Mouse (Mus musculus): ENCODE data around the gene Jmjd8. TPM values are rescaled to one million over a fixed set of nuclear protein-coding genes. Genes with fewer than 3 reads are reported as not detected.
"Not testable (repeated sequence)": the region's sequence is repeated elsewhere in the genome, so short reads cannot be mapped to it uniquely, and the experiment has no call there.

Jmjd8 gene
- polyA plus RNA-seq, 1 experiment from 2014 or later: 70.7 TPM

DNA sequence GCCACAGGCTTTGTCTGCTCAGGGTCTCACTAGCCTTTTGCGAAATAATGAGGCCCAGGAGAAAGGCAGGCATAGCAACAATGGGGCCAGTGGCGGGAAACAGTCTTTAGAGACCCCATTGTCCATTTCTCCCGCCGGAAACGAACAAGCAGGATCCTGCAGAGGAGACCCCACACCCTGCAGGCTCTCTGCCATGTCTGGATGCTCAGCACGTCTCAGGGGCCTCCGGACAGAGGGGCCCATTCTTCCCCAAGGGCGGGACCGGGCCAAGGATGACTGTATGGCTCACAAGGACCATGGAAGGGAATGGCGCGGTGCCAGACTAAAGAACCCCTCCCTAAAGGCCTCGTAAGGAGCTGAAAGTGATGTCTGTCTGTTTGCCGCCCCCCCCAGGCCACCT, 34.5 kb upstream of the Jmjd8 start:
- H3K4me1 ChIP-seq: peaks cover 64% of the 10 kb centered on the region
- H3K4me2 ChIP-seq (replicated peaks): peak overlapping the region; percentile 92
- H3K27ac ChIP-seq (replicated peaks): peak overlapping the region; percentile 93
- no peaks in the 10 kb centered on the region for H3K27me3 ChIP-seq
- WGBS: 29% methylated on average over 13 of the region's 13 CpGs
- no peak for ATAC-seq (ENCODE audit: low FRiP score, low read depth)
- peaks cover 11% of the 10 kb centered on the region for H3K36me3 ChIP-seq
- no peaks in the 10 kb centered on the region for H3K9me3 ChIP-seq
- H3K4me3 ChIP-seq: 0 out of 2 replicates have a peak overlapping the region, but pooled peaks have one; percentile 80
- peak overlapping the region; percentile 75 for H3K9ac ChIP-seq (replicated peaks)

DNA sequence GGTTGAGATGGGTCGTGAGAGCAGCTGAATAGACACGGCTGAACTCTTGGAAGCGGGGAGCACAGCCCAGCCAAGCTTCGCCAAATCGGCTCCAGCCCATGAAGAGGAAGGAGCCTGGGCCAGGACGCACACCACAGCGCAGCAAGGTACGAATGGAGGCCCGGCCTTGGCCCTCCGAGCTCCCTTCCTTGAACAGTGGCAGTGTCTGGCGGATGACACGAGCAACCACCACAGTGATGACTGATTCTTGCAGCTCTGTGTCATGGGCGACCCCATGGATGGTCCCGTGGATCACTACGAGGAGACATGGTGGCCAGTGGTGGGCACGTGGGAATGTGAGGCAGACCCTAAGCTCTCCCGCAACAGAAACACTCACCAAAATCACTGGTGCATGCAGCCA, 33.7 kb upstream of the Jmjd8 start:
- H3K27me3 ChIP-seq: no peaks in the 10 kb centered on the region
- H3K9ac ChIP-seq (replicated peaks): peak overlapping the region; percentile 75
- H3K36me3 ChIP-seq: 0 out of 2 replicates have a peak, but pooled peaks cover 3% of the 10 kb centered on the region
- H3K4me1 ChIP-seq: peaks cover 64% of the 10 kb centered on the region
- peak overlapping the region; percentile 92 for H3K4me2 ChIP-seq (replicated peaks)
- peak overlapping the region; percentile 93 for H3K27ac ChIP-seq (replicated peaks)
- WGBS: 52% methylated on average over 17 of the region's 17 CpGs
- ATAC-seq (ENCODE audit: low FRiP score, low read depth): no peak
- peak overlapping the region; percentile 80 for H3K4me3 ChIP-seq
- no peaks in the 10 kb centered on the region for H3K9me3 ChIP-seq

DNA sequence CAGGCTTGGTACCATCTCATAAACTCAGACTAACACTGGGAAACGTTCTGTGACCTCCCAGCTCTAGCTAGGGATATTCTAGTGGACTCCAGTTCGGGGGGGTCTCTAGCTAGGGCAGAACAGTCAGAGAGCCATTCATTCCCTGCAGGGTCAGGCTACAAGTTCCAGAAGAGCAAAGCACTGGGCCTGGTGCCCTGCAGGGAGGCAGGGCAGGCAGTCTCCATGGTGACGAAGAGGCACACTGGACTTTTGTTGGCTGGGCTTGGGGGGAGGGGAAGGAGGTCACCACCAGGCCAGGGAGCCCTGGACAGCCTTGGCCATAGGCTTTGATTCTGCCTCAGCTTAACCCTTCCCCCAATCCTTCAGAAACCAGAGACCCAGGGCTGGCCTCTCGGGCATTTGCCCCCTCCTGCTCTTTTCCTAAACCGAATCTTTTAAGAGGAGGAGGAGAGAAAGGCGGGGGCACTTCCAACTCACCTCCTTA, 33.0 kb upstream of the Jmjd8 start, which contains the start of gene AC134908.4:
Gene AC134908.4, minus strand, starts transcription at position 51 of the 484 bp plus-strand sequence.
- peak within 1 kb of the TSS; percentile 75 for H3K9ac ChIP-seq (replicated peaks)
- H3K27me3 ChIP-seq: no peaks in the 10 kb centered on the region
- no peaks in the 10 kb centered on the region for H3K9me3 ChIP-seq
- peak within 1 kb of the TSS; percentile 93 for H3K27ac ChIP-seq (replicated peaks)
- no peaks in the 10 kb centered on the region for H3K36me3 ChIP-seq
- ATAC-seq (ENCODE audit: low FRiP score, low read depth): no peak
- peak within 1 kb of the TSS; percentile 92 for H3K4me2 ChIP-seq (replicated peaks)
- under 1% methylated on average over 6 of the region's 6 CpGs for WGBS
- H3K4me3 ChIP-seq: peak within 1 kb of the TSS; percentile 80
- peaks cover 61% of the 10 kb centered on the region for H3K4me1 ChIP-seq

DNA sequence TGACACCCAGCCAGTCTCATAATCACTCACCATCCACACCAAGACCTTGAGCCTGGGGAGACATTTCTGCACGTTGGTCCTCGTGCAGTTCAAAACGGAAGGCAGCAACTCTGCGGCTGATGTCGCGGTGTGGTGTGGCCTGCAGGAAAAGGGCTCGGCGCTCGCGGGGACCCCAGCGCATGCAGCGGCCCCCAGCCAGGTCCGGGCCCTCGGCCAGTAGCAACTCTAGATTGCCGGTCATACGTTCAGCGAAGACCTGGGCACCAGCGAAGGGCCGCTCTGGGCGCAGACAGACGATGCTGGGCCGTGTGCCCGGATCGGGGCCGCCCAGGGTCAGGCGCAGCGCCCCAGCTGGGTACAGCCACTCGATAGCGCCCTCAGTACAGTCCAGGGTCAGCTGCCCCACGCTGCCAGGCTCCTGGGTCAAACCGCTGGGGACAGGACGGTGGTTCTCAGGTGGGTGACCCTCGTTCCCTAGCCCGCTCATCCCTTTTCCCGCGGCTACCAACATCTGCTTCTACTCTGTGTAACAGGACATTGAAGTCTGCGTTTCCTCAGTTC, 32.4 kb upstream of the Jmjd8 start:
- H3K9ac ChIP-seq (replicated peaks): peak overlapping the region; percentile 75
- peak overlapping the region; percentile 92 for H3K4me2 ChIP-seq (replicated peaks)
- under 1% methylated on average over 37 of the region's 37 CpGs for WGBS
- no peaks in the 10 kb centered on the region for H3K36me3 ChIP-seq
- no peak for ATAC-seq (ENCODE audit: low FRiP score, low read depth)
- peaks cover 1% of the 10 kb centered on the region for H3K27me3 ChIP-seq
- peaks cover 55% of the 10 kb centered on the region for H3K4me1 ChIP-seq
- H3K9me3 ChIP-seq: no peaks in the 10 kb centered on the region
- H3K27ac ChIP-seq (replicated peaks): peak overlapping the region; percentile 93
- peak overlapping the region; percentile 80 for H3K4me3 ChIP-seq

DNA sequence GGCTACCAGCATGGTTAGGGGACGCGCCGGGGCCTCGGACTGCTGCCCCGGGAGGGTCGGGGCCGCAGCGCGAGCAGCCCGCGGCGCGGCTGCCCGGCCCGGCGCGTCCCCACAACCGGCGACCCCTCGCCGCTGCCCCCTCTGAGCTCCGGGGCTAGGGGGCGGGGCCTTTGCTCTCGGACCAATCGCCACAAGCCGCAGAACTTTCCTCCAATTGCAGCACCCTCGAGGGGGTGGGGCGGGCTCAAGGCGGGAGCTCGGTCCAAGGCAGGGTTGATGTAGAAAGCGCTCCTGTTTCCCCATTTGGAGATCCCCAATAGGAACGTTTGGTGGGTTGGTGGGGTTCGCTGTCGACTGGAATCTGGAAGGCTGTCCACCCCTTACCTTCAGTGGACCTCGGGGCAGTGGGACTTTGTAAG, 31.7 kb upstream of the Jmjd8 start, which contains the start of gene Metrn:
Gene Metrn, minus strand, starts transcription at position 186 of the 419 bp plus-strand sequence.
- Histone ChIP-seq H3K27me3 (peaks cover 5% of the 10 kb centered on the region), H3K4me1 (peaks cover 50% of the 10 kb centered on the region), H3K36me3 (no peaks in the 10 kb centered on the region), H3K4me3 (peak within 1 kb of the TSS; percentile 80), H3K9me3 (no peaks in the 10 kb centered on the region), H3K4me2 (replicated peaks) (peak within 1 kb of the TSS; percentile 92), H3K27ac (replicated peaks) (peak within 1 kb of the TSS; percentile 93), H3K9ac (replicated peaks) (peak within 1 kb of the TSS; percentile 75)
- peak; percentile 77 for ATAC-seq (ENCODE audit: low FRiP score, low read depth)
- under 1% methylated on average over 34 of the region's 35 CpGs for WGBS

DNA sequence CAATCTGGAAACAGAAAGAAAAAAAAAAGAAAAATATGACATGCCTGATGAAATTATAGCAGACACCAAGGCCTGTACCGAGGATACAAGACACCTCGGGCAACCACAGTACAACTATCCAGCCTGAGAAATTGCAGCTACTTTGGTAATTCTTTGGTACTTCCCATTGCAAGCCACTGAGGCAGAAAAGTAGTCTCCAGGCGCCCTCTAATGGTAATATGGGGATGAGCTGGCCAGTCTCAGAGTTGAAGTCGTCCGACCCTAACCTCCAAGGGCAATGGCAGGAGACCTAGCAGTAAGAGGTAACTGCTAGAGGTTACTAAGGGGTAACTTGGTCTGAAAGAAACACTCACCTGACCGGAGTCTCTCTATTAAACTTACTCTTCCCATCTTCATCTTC, 27.6 kb upstream of the Jmjd8 start:
- ATAC-seq (ENCODE audit: low FRiP score, low read depth): no peak

DNA sequence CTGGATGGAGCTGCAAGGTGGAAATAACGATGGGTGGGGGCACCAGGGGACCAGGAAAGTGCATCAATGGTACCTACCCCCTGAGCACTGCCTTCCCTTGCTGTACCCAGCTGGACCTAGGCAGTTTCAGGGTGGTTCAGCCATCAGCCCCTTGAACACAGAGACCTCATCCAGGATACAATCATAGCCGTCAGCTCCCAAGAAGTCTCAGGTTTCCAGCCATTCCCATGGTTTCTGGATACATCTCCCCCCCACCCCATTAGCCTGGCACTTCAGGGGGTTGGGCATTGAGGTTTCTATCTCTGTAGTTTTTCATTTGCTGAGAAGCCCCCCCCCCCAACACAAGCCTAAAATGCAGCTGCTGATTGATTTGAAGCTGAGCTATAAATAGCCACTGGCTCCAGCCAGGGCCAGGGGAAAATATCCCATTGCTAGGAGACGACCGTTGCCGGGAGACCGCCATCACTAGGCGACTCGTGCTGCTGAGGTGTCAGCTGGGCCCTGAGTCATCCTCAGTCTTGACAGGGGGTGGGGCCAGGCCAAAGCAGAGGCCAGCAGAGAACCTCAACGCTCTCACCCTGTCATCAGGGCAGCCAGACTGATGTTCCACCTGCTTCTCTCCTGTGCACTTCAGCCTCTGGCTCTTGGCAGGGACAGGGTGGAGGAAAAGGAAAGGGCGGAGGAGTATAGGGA, 25.7 kb upstream of the Jmjd8 start:
- H3K27ac ChIP-seq (replicated peaks): peak overlapping the region; percentile 95
- H3K27me3 ChIP-seq: peaks cover 8% of the 10 kb centered on the region
- H3K9ac ChIP-seq (replicated peaks): 0 out of 2 replicates have a peak overlapping the region, but pooled peaks have one; percentile 5
- no peaks in the 10 kb centered on the region for H3K36me3 ChIP-seq
- peak; percentile 95 for ATAC-seq (ENCODE audit: low FRiP score, low read depth)
- peak overlapping the region; percentile 13; the same call in 1 of the 2 replicates for H3K4me3 ChIP-seq
- peaks cover 24% of the 10 kb centered on the region for H3K4me1 ChIP-seq
- 9% methylated on average over 10 of the region's 10 CpGs for WGBS
- H3K9me3 ChIP-seq: no peaks in the 10 kb centered on the region
- H3K4me2 ChIP-seq (replicated peaks): peak overlapping the region; percentile 48

More for the DNA sequence above, 27.6 kb upstream of the Jmjd8 start:
- Histone ChIP-seq H3K9ac (replicated peaks) (no peak overlapping the region), H3K27ac (replicated peaks) (no peak overlapping the region), H3K4me2 (replicated peaks) (no peak overlapping the region), H3K4me3 (no peak overlapping the region), H3K27me3 (peaks cover 8% of the 10 kb centered on the region), H3K36me3 (no peaks in the 10 kb centered on the region), H3K9me3 (no peaks in the 10 kb centered on the region), H3K4me1 (peaks cover 33% of the 10 kb centered on the region)
- WGBS: 7% methylated on average over 6 of the region's 6 CpGs

DNA sequence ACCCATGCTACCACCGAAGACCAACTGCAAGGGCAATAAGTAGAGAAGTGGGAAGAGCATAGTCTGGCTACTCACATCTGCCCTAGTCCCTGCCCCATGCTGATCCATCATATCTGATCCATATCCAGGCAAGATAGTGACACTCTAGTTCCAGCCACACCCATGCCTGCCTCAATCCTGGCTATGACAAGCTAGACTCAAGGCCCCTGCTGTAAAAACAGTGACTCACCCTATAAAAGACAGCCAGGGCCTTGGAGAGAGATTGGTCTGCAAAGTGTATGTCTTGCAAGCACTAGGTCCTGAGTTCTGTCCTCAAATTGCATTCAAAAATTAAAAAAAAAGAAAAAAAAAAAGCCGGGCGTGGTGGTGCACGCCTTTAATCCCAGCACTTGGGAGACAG, 22.2 kb upstream of the Jmjd8 start:
- peaks cover 8% of the 10 kb centered on the region; the same call in 1 of the 2 replicates for H3K27me3 ChIP-seq
- H3K4me1 ChIP-seq: peaks cover 47% of the 10 kb centered on the region
- no peak overlapping the region for H3K9ac ChIP-seq (replicated peaks)
- WGBS: 90% methylated on average over 4 of the region's 4 CpGs
- no peaks in the 10 kb centered on the region for H3K9me3 ChIP-seq
- no peaks in the 10 kb centered on the region for H3K36me3 ChIP-seq
- no peak overlapping the region for H3K4me2 ChIP-seq (replicated peaks)
- H3K27ac ChIP-seq (replicated peaks): no peak overlapping the region
- no peak overlapping the region for H3K4me3 ChIP-seq
- no peak for ATAC-seq (ENCODE audit: low FRiP score, low read depth)

DNA sequence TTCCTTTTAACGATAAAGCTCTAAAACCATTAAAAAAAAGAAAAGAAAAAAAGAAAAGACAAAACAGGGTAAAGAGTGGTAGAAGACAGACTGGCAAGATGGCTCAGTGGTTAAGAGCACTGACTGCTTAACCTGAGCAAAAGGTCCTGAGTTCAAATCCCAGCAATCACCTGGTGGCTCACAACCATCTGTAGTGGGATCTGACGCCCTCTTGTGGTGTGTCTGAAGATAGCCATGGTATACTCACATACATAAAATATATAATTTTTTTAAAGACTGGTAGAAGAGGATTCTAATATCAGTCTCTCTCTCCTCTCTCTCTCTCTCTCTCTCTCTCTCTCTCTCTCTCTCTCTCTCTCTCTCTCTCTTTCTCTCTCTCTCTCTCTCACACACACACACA, 21.2 kb upstream of the Jmjd8 start:
- H3K4me3 ChIP-seq; ATAC-seq (ENCODE audit: low FRiP score, low read depth); H3K9me3 ChIP-seq; H3K27me3 ChIP-seq; H3K36me3 ChIP-seq; H3K9ac ChIP-seq (replicated peaks); H3K4me2 ChIP-seq (replicated peaks): not testable (repeated sequence)
- 0 out of 2 replicates have a peak overlapping the region, but pooled peaks have one; percentile 98 for H3K27ac ChIP-seq (replicated peaks)
- WGBS: 50% methylated on average over 2 of the region's 2 CpGs
- peaks cover 42% of the 10 kb centered on the region for H3K4me1 ChIP-seq

DNA sequence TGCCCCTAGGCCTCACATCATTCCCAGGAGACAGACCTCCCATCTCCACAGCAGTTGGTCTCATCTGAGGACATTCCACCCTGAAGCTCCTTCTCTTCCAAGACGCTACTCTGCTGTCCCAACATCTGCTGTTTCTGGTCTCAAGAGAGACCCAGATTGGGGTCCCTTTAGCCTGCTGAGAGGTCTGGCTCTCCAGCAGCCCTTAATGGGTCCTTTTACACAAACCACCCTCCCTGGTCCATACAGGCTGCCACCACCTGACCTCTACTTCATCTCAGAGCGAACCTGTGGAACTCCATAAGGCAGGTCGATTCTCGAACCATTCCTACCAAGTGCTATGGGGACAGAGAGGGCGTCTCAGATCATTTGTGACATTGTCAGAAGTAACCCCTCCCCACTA, 20.6 kb upstream of the Jmjd8 start:
- no peaks in the 10 kb centered on the region for H3K36me3 ChIP-seq
- H3K4me3 ChIP-seq: peak overlapping the region; percentile 85
- H3K4me2 ChIP-seq (replicated peaks): peak overlapping the region; percentile 79
- peak overlapping the region; percentile 96 for H3K9ac ChIP-seq (replicated peaks)
- H3K27ac ChIP-seq (replicated peaks): peak overlapping the region; percentile 98
- 28% methylated on average over 5 of the region's 5 CpGs for WGBS
- H3K4me1 ChIP-seq: peaks cover 42% of the 10 kb centered on the region
- no peak for ATAC-seq (ENCODE audit: low FRiP score, low read depth)
- H3K9me3 ChIP-seq: no peaks in the 10 kb centered on the region
- peaks cover 15% of the 10 kb centered on the region for H3K27me3 ChIP-seq

DNA sequence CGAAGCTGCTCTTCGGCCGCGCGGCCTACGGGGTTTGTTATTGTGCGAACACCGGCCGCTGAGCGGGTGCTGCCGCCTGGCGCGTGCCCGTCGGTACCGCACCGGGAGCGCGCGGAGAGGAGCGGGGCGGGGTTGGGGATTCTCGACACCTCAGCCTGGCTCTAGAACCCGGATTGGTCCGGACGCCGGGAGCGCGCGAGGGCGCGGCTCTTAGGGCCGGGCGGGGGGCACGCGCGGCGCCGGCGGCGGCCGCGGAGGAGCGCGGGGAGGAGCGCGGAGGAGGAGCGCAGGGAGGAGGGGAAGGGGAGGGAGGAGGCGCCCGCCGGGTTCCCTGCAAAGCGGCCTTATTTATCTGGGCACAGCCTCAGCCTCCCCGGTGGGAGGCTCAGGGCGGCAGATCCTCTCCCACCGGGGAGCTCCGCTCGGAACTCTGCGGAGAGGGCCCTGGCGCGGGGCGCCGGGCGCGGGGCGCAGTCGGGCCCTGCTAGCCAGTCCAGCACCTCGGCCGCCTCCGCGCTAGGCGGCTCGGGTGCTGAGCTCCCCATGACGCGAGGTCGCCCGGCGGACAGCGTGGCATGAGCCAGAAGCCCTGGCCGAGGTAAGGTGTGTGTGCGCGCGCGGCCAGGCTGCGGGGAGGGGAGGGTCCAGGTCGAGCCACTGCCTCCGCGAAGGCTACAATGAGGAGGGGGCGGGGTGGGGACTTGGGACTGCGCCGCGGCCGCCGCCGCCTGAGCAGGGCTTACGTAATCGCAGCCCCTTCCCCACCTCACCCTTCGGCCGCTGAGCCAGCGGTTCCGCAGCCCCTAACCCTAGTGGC, 19.7 kb upstream of the Jmjd8 start, which contains the start of gene Fbxl16:
Gene Fbxl16, plus strand, starts transcription at position 297 of the 817 bp plus-strand sequence.
- H3K4me1 ChIP-seq: peaks cover 39% of the 10 kb centered on the region
- peak within 1 kb of the TSS; percentile 85 for H3K4me3 ChIP-seq
- peak within 1 kb of the TSS; percentile 96 for H3K9ac ChIP-seq (replicated peaks)
- ATAC-seq (ENCODE audit: low FRiP score, low read depth): peak; percentile 81
- peak within 1 kb of the TSS; percentile 98 for H3K27ac ChIP-seq (replicated peaks)
- H3K27me3 ChIP-seq: peaks cover 19% of the 10 kb centered on the region
- H3K36me3 ChIP-seq: no peaks in the 10 kb centered on the region
- WGBS: under 1% methylated on average over 84 of the region's 100 CpGs
- peak within 1 kb of the TSS; percentile 79 for H3K4me2 ChIP-seq (replicated peaks)
- H3K9me3 ChIP-seq: no peaks in the 10 kb centered on the region

Measured in midbrain, embryonic 12.5 days (tissue).